Mouse (Mus musculus) heart, embryonic 16.5 days (tissue): Measurements from ENCODE around the gene Tnpo2. TPM values are rescaled to one million over a fixed set of nuclear protein-coding genes. Genes with fewer than 3 reads are reported as not detected.

ENCODE experiments used
- ATAC-seq: fragments of 200-750 bp; cut with Nextera tagmentation; replicated peaks from 2 replicates; pipeline ENCODE4 v1.8.0; 2017; ENCODE audit warnings: moderate number of reproducible peaks; ENCODE audit not compliant: insufficient read depth, low FRiP score; ENCODE audit errors: extremely low read depth
- H3K27ac ChIP-seq: fragments of 300-500 bp; sonication (generic); 2 replicates; pipeline ENCODE4 v1.5.1; 2014; ENCODE audit warnings: mild to moderate bottlenecking, low read length, control low read depth, moderate library complexity
- H3K27me3 ChIP-seq: fragments of 300-500 bp; sonication (generic); 2 replicates; pipeline ENCODE4 v1.6.1; 2014; ENCODE audit warnings: low read length, mixed read lengths; ENCODE audit not compliant: control insufficient read depth, insufficient read depth
- H3K36me3 ChIP-seq: fragments of 300-500 bp; sonication (generic); 2 replicates; pipeline ENCODE4 v1.6.1; 2014; ENCODE audit not compliant: control insufficient read depth, insufficient read depth
- H3K4me1 ChIP-seq: fragments of 300-500 bp; sonication (generic); 2 replicates; pipeline ENCODE4 v1.6.1; 2014; ENCODE audit warnings: low read length, mixed read lengths; ENCODE audit not compliant: control insufficient read depth, insufficient read depth
- H3K4me2 ChIP-seq: fragments of 300-500 bp; sonication (generic); 2 replicates; pipeline ENCODE4 v1.6.1; 2014; ENCODE audit warnings: low read depth, mild to moderate bottlenecking, control low read depth, low read length
- H3K4me3 ChIP-seq: fragments of 300-500 bp; sonication (generic); 2 replicates; pipeline ENCODE4 v1.5.1; 2014; ENCODE audit warnings: mild to moderate bottlenecking, control low read depth, low read length
- H3K9ac ChIP-seq: fragments of 300-500 bp; sonication (generic); 2 replicates; pipeline ENCODE4 v1.6.1; 2014; ENCODE audit warnings: low read length, control low read depth
- H3K9me3 ChIP-seq: fragments of 300-500 bp; sonication (generic); replicated peaks from 2 replicates; pipeline ENCODE4 v1.6.1; 2016; ENCODE audit warnings: low read length; ENCODE audit not compliant: control insufficient read depth
- WGBS: fragments of 180-500 bp; shearing (Covaris S2); extraction: QIAGEN DNeasy Blood & Tissue Kit; methylation state at CpG from one replicate; pipeline ENCODE4 v1.1.7; 2014; 5-methylcytosine and 5-hydroxymethylcytosine counted together
- polyA plus RNA-seq: library from polyadenylated mRNA; unstranded; fragments of >200 nt; fragmentation: Nextera tagmentation; extraction: Ambion mirVana; gene quantifications from 2 replicates; pipeline ENCODE4 v1.2.1, GENCODE M21; 2015

Gene Tnpo2
- polyA plus RNA-seq, 1 experiment from 2014 or later, result 18.8 TPM

GRCm38 (mm10) chr8:85034764-85035163, 2.0 kb upstream of the Tnpo2 start:
- Histone ChIP-seq H3K4me2 (peak overlapping the region; percentile 98), H3K27me3 (no peaks in the 10 kb centered on the region), H3K9me3 (no peaks in the 10 kb centered on the region), H3K4me3 (peak overlapping the region; percentile 95), H3K9ac (peak overlapping the region; percentile 96), H3K27ac (peak overlapping the region; percentile 62), H3K4me1 (peaks cover 20% of the 10 kb centered on the region), H3K36me3 (peaks cover 25% of the 10 kb centered on the region)
- 1% methylated on average over 13 of the region's 13 CpGs for WGBS
- ATAC-seq, result no peak

GRCm38 (mm10) chr8:85035165-85035727, 1.5 kb upstream of the Tnpo2 start:
- peak overlapping the region; percentile 98 for H3K4me2 ChIP-seq
- H3K27me3 ChIP-seq, result no peaks in the 10 kb centered on the region
- H3K27ac ChIP-seq, result peak overlapping the region; percentile 90
- 4% methylated on average over 12 of the region's 12 CpGs for WGBS
- peaks cover 21% of the 10 kb centered on the region for H3K36me3 ChIP-seq
- H3K4me3 ChIP-seq, result peak overlapping the region; percentile 95
- peak overlapping the region; percentile 96 for H3K9ac ChIP-seq
- H3K9me3 ChIP-seq, result no peaks in the 10 kb centered on the region
- ATAC-seq, result no peak
- peaks cover 20% of the 10 kb centered on the region for H3K4me1 ChIP-seq

GRCm38 (mm10) chr8:85035728-85036310, 896 bp upstream of the Tnpo2 start:
- WGBS, result 1% methylated on average over 15 of the region's 15 CpGs

GRCm38 (mm10) chr8:85036381-85036717, 366 bp upstream of the Tnpo2 start:
- peak overlapping the region; percentile 96 for H3K9ac ChIP-seq
- H3K9me3 ChIP-seq, result no peaks in the 10 kb centered on the region
- WGBS, result 0% methylated on average over 9 of the region's 9 CpGs
- H3K4me2 ChIP-seq, result peak overlapping the region; percentile 98
- peak; percentile 29 for ATAC-seq
- H3K27me3 ChIP-seq, result no peaks in the 10 kb centered on the region
- H3K4me1 ChIP-seq, result peaks cover 20% of the 10 kb centered on the region
- H3K4me3 ChIP-seq, result peak overlapping the region; percentile 95
- peaks cover 20% of the 10 kb centered on the region for H3K36me3 ChIP-seq
- H3K27ac ChIP-seq, result peak overlapping the region; percentile 90

More at GRCm38 (mm10) chr8:85035728-85036310, 896 bp upstream of the Tnpo2 start:
- peaks cover 20% of the 10 kb centered on the region for H3K4me1 ChIP-seq
- peak overlapping the region; percentile 90 for H3K27ac ChIP-seq
- H3K9me3 ChIP-seq, result no peaks in the 10 kb centered on the region
- H3K9ac ChIP-seq, result peak overlapping the region; percentile 96
- peak overlapping the region; percentile 95 for H3K4me3 ChIP-seq
- peak overlapping the region; percentile 98 for H3K4me2 ChIP-seq
- ATAC-seq, result 0 out of 2 replicates have a peak, but pooled peaks have one; percentile 1
- H3K36me3 ChIP-seq, result peaks cover 21% of the 10 kb centered on the region
- H3K27me3 ChIP-seq, result no peaks in the 10 kb centered on the region

GRCm38 (mm10) chr8:85037366-85037680, 608 bp downstream of the Tnpo2 start:
- peak overlapping the region; percentile 96 for H3K9ac ChIP-seq
- peak; percentile 11 for ATAC-seq
- no peaks in the 10 kb centered on the region for H3K9me3 ChIP-seq

GRCm38 (mm10) chr8:85037681-85038531, 1.2 kb downstream of the Tnpo2 start:
- no peak for ATAC-seq
- WGBS, result under 1% methylated on average over 57 of the region's 57 CpGs
- peak overlapping the region; percentile 95 for H3K4me3 ChIP-seq

More at GRCm38 (mm10) chr8:85037366-85037680, 608 bp downstream of the Tnpo2 start:
- under 1% methylated on average over 14 of the region's 14 CpGs for WGBS
- peak overlapping the region; percentile 95 for H3K4me3 ChIP-seq
- peak overlapping the region; percentile 98 for H3K27ac ChIP-seq
- H3K27me3 ChIP-seq, result no peaks in the 10 kb centered on the region
- H3K4me2 ChIP-seq, result peak overlapping the region; percentile 87
- H3K36me3 ChIP-seq, result peaks cover 16% of the 10 kb centered on the region
- H3K4me1 ChIP-seq, result peaks cover 20% of the 10 kb centered on the region

GRCm38 (mm10) chr8:85043619-85044018, 6.9 kb downstream of the Tnpo2 start:
- Histone ChIP-seq H3K9ac (no peak overlapping the region), H3K27me3 (no peaks in the 10 kb centered on the region), H3K4me2 (no peak overlapping the region), H3K27ac (no peak overlapping the region), H3K9me3 (no peaks in the 10 kb centered on the region), H3K36me3 (peaks cover 55% of the 10 kb centered on the region), H3K4me3 (no peak overlapping the region), H3K4me1 (peaks cover 4% of the 10 kb centered on the region)
- WGBS, result 94% methylated on average over 6 of the region's 6 CpGs
- ATAC-seq, result no peak

More at GRCm38 (mm10) chr8:85037681-85038531, 1.2 kb downstream of the Tnpo2 start:
- Histone ChIP-seq H3K9ac (peak overlapping the region; percentile 96), H3K4me2 (peak overlapping the region; percentile 87), H3K27me3 (no peaks in the 10 kb centered on the region), H3K4me1 (peaks cover 20% of the 10 kb centered on the region), H3K9me3 (no peaks in the 10 kb centered on the region), H3K27ac (peak overlapping the region; percentile 98), H3K36me3 (peaks cover 12% of the 10 kb centered on the region)

GRCm38 (mm10) chr8:85057367-85057766, 20.7 kb downstream of the Tnpo2 start:
- Histone ChIP-seq H3K27ac (no peak overlapping the region), H3K4me1 (peaks cover 3% of the 10 kb centered on the region), H3K36me3 (peaks cover 36% of the 10 kb centered on the region), H3K4me3 (no peak overlapping the region), H3K9me3 (no peaks in the 10 kb centered on the region), H3K27me3 (no peaks in the 10 kb centered on the region), H3K9ac (no peak overlapping the region), H3K4me2 (no peak overlapping the region)
- no peak for ATAC-seq
- 79% methylated on average over 7 of the region's 7 CpGs for WGBS
